Mouse (Mus musculus) brain, adult 10 weeks (tissue): Measurements from ENCODE around the gene Kcnj15. TPM values are rescaled to one million over a fixed set of nuclear protein-coding genes. Genes with fewer than 3 reads are reported as not detected.

Source experiments
- polyA plus RNA-seq: library from polyadenylated mRNA; stranded (reverse); fragments of 350-450 nt; fragmentation: Illumina TruSeq; extraction: RNeasy Lipid Tissue Mini Kit (QIAGEN cat#74804); gene quantifications from one replicate; pipeline ENCODE4 v1.2.3, GENCODE M21; 2015; ENCODE audit warnings: low read depth, low replicate concordance

Gene Kcnj15
- not detected for polyA plus RNA-seq

DNA sequence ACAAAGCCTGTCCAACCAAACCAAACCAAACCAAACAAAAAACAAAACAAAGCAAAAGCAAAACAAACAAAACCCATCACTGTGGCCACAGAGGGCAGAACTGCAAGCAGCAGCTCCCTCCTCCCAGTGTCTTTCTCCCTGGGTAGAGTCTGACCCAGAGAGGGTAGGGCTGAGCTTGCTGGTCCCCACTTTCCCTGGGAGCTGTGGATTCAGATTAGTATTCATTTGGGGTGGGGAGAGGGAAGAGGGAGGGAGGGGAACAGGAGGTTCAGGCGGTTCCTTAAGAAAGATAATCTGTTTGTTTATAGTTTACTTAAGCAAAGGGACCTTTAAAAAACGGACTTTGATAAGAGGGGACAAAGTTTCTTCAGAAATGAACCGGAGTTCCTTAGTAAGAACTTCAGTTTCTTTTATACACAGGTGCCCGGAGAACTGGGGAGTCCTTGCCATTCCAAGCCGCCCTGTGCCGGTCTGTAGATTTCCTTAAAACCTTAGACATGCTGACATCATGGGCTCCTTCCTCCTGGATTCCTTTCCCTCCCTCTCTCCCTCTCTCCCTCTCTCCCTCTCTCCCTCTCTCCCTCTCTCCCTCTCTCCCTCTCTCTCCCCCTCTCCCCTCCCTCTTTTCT, at the start of gene Kcnj15:
Gene Kcnj15, plus strand, starts transcription at position 293 of the 629 bp plus-strand sequence.

